Mouse (Mus musculus) liver, embryonic 14.5 days (tissue): ENCODE results near the gene Fcamr.

ENCODE experiments used
- CTCF ChIP-seq: IDR thresholded peaks from 2 replicates; pipeline ENCODE4 v1.5.1; 2016; ENCODE audit warnings: antibody characterized with exemption, low read depth, control low read depth
- EP300 ChIP-seq: IDR thresholded peaks from 2 replicates; pipeline ENCODE4 v1.6.1; 2016; ENCODE audit warnings: antibody characterized with exemption, low read depth

DNA sequence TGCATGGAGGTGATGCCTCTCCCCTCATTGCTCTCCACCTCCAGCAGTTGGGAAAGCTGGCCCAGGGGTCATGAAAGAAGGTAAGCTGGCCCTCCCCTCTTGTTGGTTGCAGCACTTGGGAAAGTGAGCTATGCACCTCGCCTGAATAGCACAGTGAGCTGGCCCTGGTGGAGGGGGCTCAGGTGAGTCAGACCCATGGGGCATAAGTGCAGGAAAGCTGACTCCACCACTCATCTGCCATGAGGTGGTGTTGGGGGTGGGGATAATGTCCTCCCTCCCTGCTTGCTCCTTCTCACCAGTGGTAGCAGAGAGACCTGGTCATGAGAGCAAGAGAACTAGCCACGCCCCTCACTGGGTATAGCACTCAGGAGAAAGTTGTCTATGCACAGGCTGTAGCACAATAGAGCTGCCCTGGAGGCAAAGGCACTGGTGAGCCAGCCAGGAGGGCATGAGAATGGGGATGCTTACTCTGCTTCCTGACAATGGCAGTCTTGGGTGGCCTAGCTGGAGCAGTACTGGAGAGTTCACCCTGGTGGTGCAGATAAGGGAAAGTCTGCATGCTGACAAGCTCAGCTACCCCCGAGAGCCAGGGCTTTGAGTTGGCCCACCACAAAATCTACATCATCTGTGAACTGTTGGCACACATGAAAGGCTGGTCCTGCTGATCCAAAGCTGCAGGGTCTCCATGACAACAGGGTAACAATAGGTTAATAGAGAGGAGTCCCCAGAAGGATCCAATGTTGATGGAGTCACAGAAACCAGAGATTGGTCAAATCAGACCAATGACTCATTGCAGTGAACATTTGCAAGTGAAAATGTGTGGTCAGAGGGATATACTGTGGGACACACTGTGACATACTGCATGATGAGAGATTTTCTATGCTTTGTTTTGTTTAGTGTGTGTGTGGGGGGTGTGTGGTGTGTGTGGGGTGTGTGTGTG is 10.9 kb upstream of the Fcamr start:
- no peak for TF ChIP-seq CTCF
- TF ChIP-seq EP300: no peak
